Mouse (Mus musculus) spleen, adult 2 months (tissue): ENCODE results near the gene Haus4. TPM values are rescaled to one million over a fixed set of nuclear protein-coding genes. Genes with fewer than 3 reads are reported as not detected.

Source experiments
- DNase-seq, 2 experiments: peaks; one replicate each; pipeline versions ENCODE4 v3.0.0 to v3.0.0-alpha.2; 2012 to 2021; ENCODE audit warnings: low spot score in 2 of 2, low read depth in 1 of 2
- H3K27ac ChIP-seq: fragments of 200-500 bp; 2 replicates; pipeline ENCODE4 v1.5.1; 2012; ENCODE audit warnings: low read length, inconsistent platforms; ENCODE audit not compliant: insufficient read depth
- H3K27me3 ChIP-seq: fragments of 200-500 bp; 2 replicates; pipeline ENCODE4 v1.6.1; 2012; ENCODE audit warnings: mild to moderate bottlenecking, moderate library complexity, low read length, inconsistent platforms; ENCODE audit not compliant: control insufficient read depth, insufficient read depth
- H3K36me3 ChIP-seq: fragments of 200-500 bp; 2 replicates; pipeline ENCODE4 v1.6.1; 2012; ENCODE audit warnings: mild to moderate bottlenecking, low read length, inconsistent platforms; ENCODE audit not compliant: control insufficient read depth, insufficient read depth
- H3K4me1 ChIP-seq: fragments of 200-500 bp; 2 replicates; pipeline ENCODE4 v1.6.1; 2011; ENCODE audit warnings: inconsistent platforms; ENCODE audit not compliant: control insufficient read depth, insufficient read depth, insufficient read length
- H3K4me3 ChIP-seq: fragments of 200-500 bp; 2 replicates; pipeline ENCODE4 v1.5.1; 2011; ENCODE audit warnings: mild to moderate bottlenecking, inconsistent platforms; ENCODE audit not compliant: insufficient read depth, insufficient read length; ENCODE audit errors: extremely low read depth
- CTCF ChIP-seq: fragments of 200-500 bp; IDR thresholded peaks from 2 replicates; pipeline ENCODE4 v1.5.1; 2011; ENCODE audit warnings: mild to moderate bottlenecking, inconsistent platforms; ENCODE audit not compliant: insufficient read depth, insufficient read length, insufficient replicate concordance; ENCODE audit errors: extremely low read depth
- POLR2A ChIP-seq: fragments of 200-500 bp; IDR thresholded peaks from 2 replicates; pipeline ENCODE4 v1.6.1; 2011; ENCODE audit warnings: low read depth, low read length, inconsistent platforms
- WGBS: fragments of 180-500 bp; shearing (Covaris S2); methylation state at CpG from one replicate; pipeline ENCODE4 v1.1.7; 2018; 5-methylcytosine and 5-hydroxymethylcytosine counted together
- polyA plus RNA-seq: library from polyadenylated mRNA; depleted of rRNA; stranded (reverse); fragments of >200 nt; gene quantifications from 2 replicates; pipeline ENCODE4 v1.2.3, GENCODE M21; 2012

Haus4 gene
- polyA plus RNA-seq, 1 experiment = 12.8 TPM

- WGBS = 94% methylated on average over 28 of the region's 28 CpGs
- peaks cover 1% of the 10 kb centered on the region; the same call in 1 of the 2 replicates for H3K36me3 ChIP-seq
- H3K4me1 ChIP-seq = no peaks in the 10 kb centered on the region
- H3K27ac ChIP-seq = no peak overlapping the region
- TF ChIP-seq POLR2A = no peak
- no peak for TF ChIP-seq CTCF
- H3K27me3 ChIP-seq = no peaks in the 10 kb centered on the region
- no peak overlapping the region for H3K4me3 ChIP-seq
- no peak for DNase-seq
These were observed 40.4 kb upstream of the Haus4 start for GRCm38 (mm10) chr14:54594631-54595414.

- H3K4me3 ChIP-seq = no peak overlapping the region
- H3K4me1 ChIP-seq = no peaks in the 10 kb centered on the region
- H3K27ac ChIP-seq = no peak overlapping the region
- H3K27me3 ChIP-seq = no peaks in the 10 kb centered on the region
- TF ChIP-seq POLR2A (no peak), CTCF (no peak)
- no peak for DNase-seq
- H3K36me3 ChIP-seq = peaks cover 1% of the 10 kb centered on the region; the same call in 1 of the 2 replicates
- 93% methylated on average over 3 of the region's 3 CpGs for WGBS
These were observed 39.6 kb upstream of the Haus4 start for GRCm38 (mm10) chr14:54594055-54594454.

- Histone ChIP-seq H3K27me3 (no peaks in the 10 kb centered on the region), H3K36me3 (peaks cover 1% of the 10 kb centered on the region; the same call in 1 of the 2 replicates), H3K4me3 (no peak overlapping the region), H3K4me1 (no peaks in the 10 kb centered on the region), H3K27ac (no peak overlapping the region; the same call in 1 of the 2 replicates)
- no peak for TF ChIP-seq POLR2A
- no peak for TF ChIP-seq CTCF
- DNase-seq = no peak
- 51% methylated on average over 10 of the region's 10 CpGs for WGBS
These were observed 38.0 kb upstream of the Haus4 start for GRCm38 (mm10) chr14:54592319-54592934.

- H3K27me3 ChIP-seq = no peaks in the 10 kb centered on the region
- WGBS = 96% methylated on average over 16 of the region's 16 CpGs
- no peak for TF ChIP-seq POLR2A
- no peak for TF ChIP-seq CTCF
- no peak for DNase-seq
- no peaks in the 10 kb centered on the region for H3K4me1 ChIP-seq
- H3K36me3 ChIP-seq = peaks cover 1% of the 10 kb centered on the region; the same call in 1 of the 2 replicates
- H3K4me3 ChIP-seq = no peak overlapping the region
- H3K27ac ChIP-seq = no peak overlapping the region
These were observed 36.6 kb upstream of the Haus4 start for GRCm38 (mm10) chr14:54591056-54591455.

GRCm38 (mm10) chr14:54583681-54584338, 29.4 kb upstream of the Haus4 start:
- peaks cover 2% of the 10 kb centered on the region; the same call in 1 of the 2 replicates for H3K4me1 ChIP-seq
- no peaks in the 10 kb centered on the region for H3K27me3 ChIP-seq
- no peak overlapping the region for H3K4me3 ChIP-seq
- peak; percentile 47; the same call in 1 of the 2 replicates for TF ChIP-seq CTCF
- no peak for TF ChIP-seq POLR2A
- H3K36me3 ChIP-seq = no peaks in the 10 kb centered on the region; the same call in 1 of the 2 replicates
- DNase-seq = peak in 1 of 2 experiments; percentile 33
- WGBS = 71% methylated on average over 7 of the region's 7 CpGs
- H3K27ac ChIP-seq = no peak overlapping the region

GRCm38 (mm10) chr14:54582536-54582935, 28.1 kb upstream of the Haus4 start:
- no peak for TF ChIP-seq CTCF
- no peak for TF ChIP-seq POLR2A
- no peak for DNase-seq
- 95% methylated on average over 9 of the region's 9 CpGs for WGBS
- Histone ChIP-seq H3K4me1 (peaks cover 8% of the 10 kb centered on the region; the same call in 1 of the 2 replicates), H3K27me3 (peaks cover 4% of the 10 kb centered on the region), H3K27ac (no peak overlapping the region), H3K36me3 (no peaks in the 10 kb centered on the region; the same call in 1 of the 2 replicates), H3K4me3 (no peak overlapping the region)

- 43% methylated on average over 7 of the region's 7 CpGs for WGBS
- DNase-seq = no peak
- TF ChIP-seq CTCF (no peak), POLR2A (no peak)
- Histone ChIP-seq H3K27me3 (peaks cover 25% of the 10 kb centered on the region), H3K36me3 (no peaks in the 10 kb centered on the region), H3K4me3 (no peak overlapping the region), H3K27ac (no peak overlapping the region), H3K4me1 (peaks cover 24% of the 10 kb centered on the region)
These were observed 25.2 kb upstream of the Haus4 start for GRCm38 (mm10) chr14:54579638-54580037.
